Mouse (Mus musculus) right cerebral cortex, adult 18-20 months (tissue): ENCODE results near the gene Kcnj6.

Experiments used
- DNase-seq: peaks from one replicate; pipeline ENCODE4 v3.0.0; 2022; ENCODE audit warnings: mixed read lengths

Kcnj6 gene

GRCm38 (mm10) chr16:94713480-94714094, 283.9 kb downstream of the Kcnj6 start:
- DNase-seq, result peak; percentile 84

GRCm38 (mm10) chr16:94701971-94702370, 295.5 kb downstream of the Kcnj6 start:
- DNase-seq, result no peak

- DNase-seq, result no peak
These were observed 296.4 kb downstream of the Kcnj6 start for GRCm38 (mm10) chr16:94701141-94701540.
